Mouse (Mus musculus): Measurements from ENCODE around the gene Ascc1.

- TF ChIP-seq CTCF (IDR thresholded peaks at IDR 0.05; ENCODE audit: low read depth) (no peak), EP300 (IDR thresholded peaks at IDR 0.05; ENCODE audit: low read depth) (no peak)
Measured at GRCm38 (mm10) chr10:60003847-60004246, 1.2 kb downstream of the Ascc1 start.

Measured in liver, postnatal 0 days (tissue).